Mouse (Mus musculus) embryonic fibroblast, embryonic 13.5 days (primary cell): ENCODE results near the gene Prr5. TPM values are rescaled to one million over a fixed set of nuclear protein-coding genes. Genes with fewer than 3 reads are reported as not detected.
A peak's percentile ranks its signal among the peaks of the same experiment; 100 is the strongest.

ENCODE experiments used
- H3K27ac ChIP-seq: 2 replicates; pipeline ENCODE4 v1.5.1; 2012; ENCODE audit warnings: low read length, control low read depth, inconsistent platforms; ENCODE audit not compliant: insufficient read depth
- H3K4me1 ChIP-seq: 2 replicates; pipeline ENCODE4 v1.6.1; 2011; ENCODE audit warnings: low read length; ENCODE audit not compliant: control insufficient read depth, insufficient read depth
- H3K4me3 ChIP-seq: 2 replicates; pipeline ENCODE4 v1.5.1; 2011; ENCODE audit warnings: mild to moderate bottlenecking, control low read depth, low read length; ENCODE audit not compliant: insufficient read depth
- CTCF ChIP-seq: IDR thresholded peaks from 2 replicates; pipeline ENCODE4 v1.5.1; 2011; ENCODE audit warnings: mild to moderate bottlenecking, control low read depth, low read length, moderate library complexity, borderline replicate concordance; ENCODE audit not compliant: insufficient read depth
- POLR2A ChIP-seq: IDR thresholded peaks from 2 replicates; pipeline ENCODE4 v1.6.1; 2011; ENCODE audit warnings: low read depth, mild to moderate bottlenecking, control low read depth, low read length, moderate library complexity
- polyA plus RNA-seq: library from polyadenylated mRNA; stranded (reverse); fragments of >200 nt; gene quantifications from 2 replicates; pipeline ENCODE4 v1.2.4, GENCODE M21; 2011; ENCODE audit warnings: low read depth; ENCODE audit not compliant: missing spikeins, insufficient read length

The Prr5 gene
- polyA plus RNA-seq, 1 experiment: 19.5 TPM

- H3K4me1 ChIP-seq: no peaks in the 10 kb centered on the region
- TF ChIP-seq CTCF (no peak), POLR2A (no peak)
- H3K4me3 ChIP-seq: no peak overlapping the region
- H3K27ac ChIP-seq: no peak overlapping the region
Observed at GRCm38 (mm10) chr15:84665662-84666061, 3.8 kb upstream of the Prr5 start.

GRCm38 (mm10) chr15:84666065-84666464 lies 3.4 kb upstream of the Prr5 start:
- Histone ChIP-seq H3K4me3 (no peak overlapping the region), H3K4me1 (no peaks in the 10 kb centered on the region), H3K27ac (no peak overlapping the region)
- TF ChIP-seq CTCF (no peak), POLR2A (no peak)

GRCm38 (mm10) chr15:84667601-84668000 lies 1.8 kb upstream of the Prr5 start:
- Histone ChIP-seq H3K4me3 (no peak overlapping the region), H3K4me1 (no peaks in the 10 kb centered on the region), H3K27ac (no peak overlapping the region)
- no peak for TF ChIP-seq CTCF
- TF ChIP-seq POLR2A: no peak

- Histone ChIP-seq H3K4me3 (no peak overlapping the region), H3K27ac (no peak overlapping the region), H3K4me1 (no peaks in the 10 kb centered on the region)
- TF ChIP-seq CTCF: no peak
- no peak for TF ChIP-seq POLR2A
Observed at GRCm38 (mm10) chr15:84669771-84670656, 594 bp downstream of the Prr5 start.

- Histone ChIP-seq H3K27ac (no peak overlapping the region), H3K4me1 (no peaks in the 10 kb centered on the region), H3K4me3 (no peak overlapping the region)
- TF ChIP-seq CTCF: no peak
- TF ChIP-seq POLR2A: no peak
Observed at GRCm38 (mm10) chr15:84670657-84671055, 1.2 kb downstream of the Prr5 start.

GRCm38 (mm10) chr15:84671401-84672307 lies 2.2 kb downstream of the Prr5 start:
- Histone ChIP-seq H3K27ac (no peak overlapping the region), H3K4me1 (no peaks in the 10 kb centered on the region), H3K4me3 (no peak overlapping the region)
- TF ChIP-seq POLR2A (no peak), CTCF (peak; percentile 64; the same call in 1 of the 2 replicates)

GRCm38 (mm10) chr15:84672308-84672615 lies 2.8 kb downstream of the Prr5 start:
- Histone ChIP-seq H3K4me1 (no peaks in the 10 kb centered on the region), H3K27ac (no peak overlapping the region), H3K4me3 (no peak overlapping the region)
- TF ChIP-seq CTCF (no peak), POLR2A (no peak)

GRCm38 (mm10) chr15:84672616-84673015 lies 3.2 kb downstream of the Prr5 start:
- no peak for TF ChIP-seq CTCF
- no peak for TF ChIP-seq POLR2A
- no peaks in the 10 kb centered on the region for H3K4me1 ChIP-seq
- H3K4me3 ChIP-seq: no peak overlapping the region
- no peak overlapping the region for H3K27ac ChIP-seq

- no peak for TF ChIP-seq POLR2A
- no peak for TF ChIP-seq CTCF
- no peak overlapping the region for H3K27ac ChIP-seq
Observed at GRCm38 (mm10) chr15:84674329-84675067, 5.1 kb downstream of the Prr5 start.

More at GRCm38 (mm10) chr15:84674329-84675067, 5.1 kb downstream of the Prr5 start:
- no peak overlapping the region for H3K4me3 ChIP-seq
- no peaks in the 10 kb centered on the region for H3K4me1 ChIP-seq
